Mouse (Mus musculus) adrenal gland, adult 2 months (tissue): Measurements from ENCODE around the gene Hoxa11. TPM values are rescaled to one million over a fixed set of nuclear protein-coding genes. Genes with fewer than 3 reads are reported as not detected.

Experiments used
- DNase-seq: peaks from one replicate; pipeline ENCODE4 v3.0.0; 2021
- microRNA-seq, 2 experiments: library from miRNA; unstranded; fragments of <30 nt; microRNA quantifications; one replicate each; pipeline ENCODE4 v1.2.0; 2021
- polyA plus RNA-seq: library from polyadenylated mRNA; depleted of rRNA; stranded (reverse); fragments of >200 nt; gene quantifications from 2 replicates; pipeline ENCODE4 v1.2.3, GENCODE M21; 2012; rRNA removed
- total RNA-seq, 2 experiments: library from RNA; stranded (reverse); gene quantifications; 2 replicates each; pipeline ENCODE4 v1.2.3; 2021

Hoxa11 gene
- total and polyA plus RNA-seq, 3 experiments, result not detected

- no peak for DNase-seq
Observed at GRCm38 (mm10) chr6:52206882-52207683, 38.5 kb downstream of the Hoxa11 start.

- DNase-seq, result no peak
Observed at GRCm38 (mm10) chr6:52205638-52206621, 39.7 kb downstream of the Hoxa11 start.

GRCm38 (mm10) chr6:52205221-52205620 is 40.4 kb downstream of the Hoxa11 start:
- no peak for DNase-seq

- peak; percentile 92 for DNase-seq
Observed at GRCm38 (mm10) chr6:52204050-52204752, 41.4 kb downstream of the Hoxa11 start, which contains the start of gene Hoxa5. Hoxa5 (minus strand) TSS chr6:52204587.

- peak; percentile 76 for DNase-seq
Observed at GRCm38 (mm10) chr6:52203371-52204049, 42.1 kb downstream of the Hoxa11 start.

- peak; percentile 73 for DNase-seq
Observed at GRCm38 (mm10) chr6:52203121-52203370, 42.6 kb downstream of the Hoxa11 start.

- no peak for DNase-seq
Observed at GRCm38 (mm10) chr6:52202362-52203120, 43.1 kb downstream of the Hoxa11 start.

- no peak for DNase-seq
Observed at GRCm38 (mm10) chr6:52201269-52201668, 44.3 kb downstream of the Hoxa11 start.

- DNase-seq, result no peak
Observed at GRCm38 (mm10) chr6:52200751-52201250, 44.8 kb downstream of the Hoxa11 start.

- DNase-seq, result peak; percentile 54
Observed at GRCm38 (mm10) chr6:52200073-52200750, 45.4 kb downstream of the Hoxa11 start.

- DNase-seq, result peak; percentile 74
Observed at GRCm38 (mm10) chr6:52197271-52197670, 48.3 kb downstream of the Hoxa11 start.

GRCm38 (mm10) chr6:52196811-52197210 is 48.8 kb downstream of the Hoxa11 start:
- DNase-seq, result no peak

GRCm38 (mm10) chr6:52194690-52195089 is 50.9 kb downstream of the Hoxa11 start:
- DNase-seq, result no peak

Small RNA genes lying within 50 kb of the gene (microRNA-seq; reads per million reads assigned to microRNA genes)
- gene Mir196b, result 306 to 402 reads per million in 2 experiments

Other genes starting within 250 kb of the Hoxa11 start
- gene Skap2, start 233.3 kb downstream of the Hoxa11 start, total RNA-seq, result 10 to 100 TPM; 45.6 to 57.5 TPM
- gene Skap2, start 233.3 kb downstream of the Hoxa11 start, polyA plus RNA-seq, result 2.9 and 3.5 TPM in 2 replicates
- gene Hoxa1, start 87.5 kb downstream of the Hoxa11 start, total RNA-seq, result under 1 TPM; 0.52 to 0.86 TPM
- 0.47 and 0.68 TPM in 2 replicates for gene Hoxa1, start 87.5 kb downstream of the Hoxa11 start, polyA plus RNA-seq
- gene Hoxa2, start 81.0 kb downstream of the Hoxa11 start, total RNA-seq, result 1 to 10 TPM; 1.5 to 2.6 TPM
- 1.1 and 1.7 TPM in 2 replicates for gene Hoxa2, start 81.0 kb downstream of the Hoxa11 start, polyA plus RNA-seq
- under 1 TPM; 0.35 to 0.41 TPM for gene 5730596B20Rik, start 68.3 kb downstream of the Hoxa11 start, total RNA-seq
- gene 5730596B20Rik, start 68.3 kb downstream of the Hoxa11 start, polyA plus RNA-seq, result 0.02 and 0.04 TPM in 2 replicates
- 1 to 10 TPM; 2.2 to 6.3 TPM for gene Hoxa4, start 54.1 kb downstream of the Hoxa11 start, total RNA-seq
- 0.99 and 4.0 TPM in 2 replicates for gene Hoxa4, start 54.1 kb downstream of the Hoxa11 start, polyA plus RNA-seq
- 10 to 100 TPM; 13.6 to 22.8 TPM for gene Hoxa5, start 41.2 kb downstream of the Hoxa11 start, total RNA-seq
- 12.9 and 16.3 TPM in 2 replicates for gene Hoxa5, start 41.2 kb downstream of the Hoxa11 start, polyA plus RNA-seq
- gene Hoxa6, start 37.1 kb downstream of the Hoxa11 start, total RNA-seq, result 1 to 10 TPM; 1.9 to 4.5 TPM
- 3.6 and 3.8 TPM in 2 replicates for gene Hoxa6, start 37.1 kb downstream of the Hoxa11 start, polyA plus RNA-seq
- 1 to 10 TPM; 2.7 to 5.4 TPM for gene Hoxa3, start 32.5 kb downstream of the Hoxa11 start, total RNA-seq
- gene Hoxa3, start 32.5 kb downstream of the Hoxa11 start, polyA plus RNA-seq, result 6.8 and 8.1 TPM in 2 replicates
- gene Gm28308, start 32.5 kb downstream of the Hoxa11 start, total RNA-seq, result 1 to 10 TPM in 1 of 2 experiments, not detected in 1; 1.0 TPM
- 1.9 and 2.5 TPM in 2 replicates for gene Gm28308, start 32.5 kb downstream of the Hoxa11 start, polyA plus RNA-seq
- 10 to 100 TPM; 15.3 to 30.3 TPM for gene Hoxa7, start 24.0 kb downstream of the Hoxa11 start, total RNA-seq
- 21.3 and 26.8 TPM in 2 replicates for gene Hoxa7, start 24.0 kb downstream of the Hoxa11 start, polyA plus RNA-seq
- gene Hoxa9, start 14.7 kb downstream of the Hoxa11 start, total RNA-seq, result 1 to 10 TPM in 1 of 2 experiments, under 1 TPM in 1; 0.75 to 1.6 TPM
- gene Hoxa9, start 14.7 kb downstream of the Hoxa11 start, polyA plus RNA-seq, result 1.7 and 3.8 TPM in 2 replicates
- gene Hoxa10, start 5.0 kb downstream of the Hoxa11 start, total RNA-seq, result not detected
- 0.22 TPM in 1 of 2 replicates, not detected in the other for gene Hoxa10, start 5.0 kb downstream of the Hoxa11 start, polyA plus RNA-seq
- not detected for gene Hoxa13, start 15.1 kb upstream of the Hoxa11 start, total RNA-seq
- not detected in 2 replicates for gene Hoxa13, start 15.1 kb upstream of the Hoxa11 start, polyA plus RNA-seq
- under 1 TPM in 1 of 2 experiments, not detected in 1; 0.14 TPM for gene Evx1, start 67.7 kb upstream of the Hoxa11 start, total RNA-seq
- not detected in 2 replicates for gene Evx1, start 67.7 kb upstream of the Hoxa11 start, polyA plus RNA-seq